Mouse (Mus musculus) ES-E14 (cell line): ENCODE data around the gene Tpk1. TPM values are rescaled to one million over a fixed set of nuclear protein-coding genes. Genes with fewer than 3 reads are reported as not detected.

Source experiments
- DNase-seq: peaks from one replicate; pipeline ENCODE4 v3.0.0-alpha.2; 2013; ENCODE audit warnings: low read depth, low spot score
- H3K27ac ChIP-seq: 2 replicates; pipeline ENCODE4 v1.5.1; 2012; ENCODE audit warnings: low read depth, mild to moderate bottlenecking, low read length, moderate library complexity, mixed read lengths; ENCODE audit not compliant: poor library complexity, insufficient read depth, severe bottlenecking
- H3K36me3 ChIP-seq: 2 replicates; pipeline ENCODE4 v1.6.1; 2012; ENCODE audit warnings: mild to moderate bottlenecking, low read length, moderate library complexity, mixed read lengths; ENCODE audit not compliant: control insufficient read depth, poor library complexity, insufficient read depth, severe bottlenecking
- H3K4me1 ChIP-seq, 2 experiments: fragments of 150-350 bp in 1 of 2; sonication (generic) in 1 of 2; 2 replicates each; pipeline ENCODE4 v1.6.1; 2012; ENCODE audit warnings: low read length in 2 of 2, mild to moderate bottlenecking in 1 of 2, mixed read lengths in 1 of 2; ENCODE audit not compliant: control insufficient read depth in 2 of 2, insufficient read depth in 2 of 2, poor library complexity in 1 of 2
- H3K4me3 ChIP-seq, 2 experiments: fragments of 150-350 bp in 1 of 2; sonication (generic) in 1 of 2; 2 replicates each; pipeline ENCODE4 v1.5.1; 2012; ENCODE audit warnings: low read length in 2 of 2, low read depth in 1 of 2, mild to moderate bottlenecking in 1 of 2, mixed read lengths in 1 of 2; ENCODE audit not compliant: insufficient read depth in 1 of 2, poor library complexity in 1 of 2, severe bottlenecking in 1 of 2
- H3K9ac ChIP-seq: 2 replicates; pipeline ENCODE4 v1.6.1; 2012; ENCODE audit warnings: low read depth, mild to moderate bottlenecking, low read length, mixed read lengths; ENCODE audit not compliant: poor library complexity, insufficient read depth, severe bottlenecking
- H3K9me3 ChIP-seq: fragments of 150-350 bp; sonication (generic); 2 replicates; pipeline ENCODE4 v1.6.1; 2012; ENCODE audit warnings: low read depth, mild to moderate bottlenecking, low read length; ENCODE audit not compliant: control insufficient read depth, insufficient read depth
- CHD2 ChIP-seq: IDR thresholded peaks from 2 replicates; pipeline ENCODE4 v1.6.1; 2014; ENCODE audit warnings: mild to moderate bottlenecking, low read depth, low read length, inconsistent platforms
- HCFC1 ChIP-seq: IDR thresholded peaks from 2 replicates; pipeline ENCODE4 v1.6.1; 2012; ENCODE audit warnings: low read length, inconsistent platforms, borderline replicate concordance; ENCODE audit not compliant: insufficient read depth
- MAFK ChIP-seq: IDR thresholded peaks from 2 replicates; pipeline ENCODE4 v1.6.1; 2014; ENCODE audit warnings: mild to moderate bottlenecking, low read depth, low read length, inconsistent platforms; ENCODE audit not compliant: insufficient read depth
- ZC3H11A ChIP-seq: IDR thresholded peaks from 2 replicates; pipeline ENCODE4 v1.6.1; 2012; ENCODE audit warnings: low read depth, mild to moderate bottlenecking, inconsistent platforms, low read length, borderline replicate concordance
- ZNF384 ChIP-seq: IDR thresholded peaks from 2 replicates; pipeline ENCODE4 v1.6.1; 2012; ENCODE audit warnings: low read depth, low read length, inconsistent platforms
- in situ Hi-C, 2 experiments: fragments of 600-800 bp; cut with MboI; formaldehyde crosslinking; loops; one replicate each; pipeline ENCODE4 v1.15.1; 2025; ENCODE audit warnings: low sequenced_read_pairs in 2 of 2, inconsistent platforms in 1 of 2; ENCODE audit not compliant: unreplicated experiment in 2 of 2
- total RNA-seq: library from RNA; depleted of rRNA; stranded (reverse); fragments of 300-350 nt; gene quantifications from 2 replicates; pipeline ENCODE4 v1.2.3, GENCODE M21; 2012

The Tpk1 gene
- total RNA-seq, 1 experiment, result 13.3 TPM

GRCm38 (mm10) chr6:43678689-43679212 lies 12.7 kb upstream of the Tpk1 start:
- H3K9ac ChIP-seq, result no peak overlapping the region
- H3K4me1 ChIP-seq, result no peaks in the 10 kb centered on the region
- no peak overlapping the region for H3K27ac ChIP-seq
- H3K36me3 ChIP-seq, result no peaks in the 10 kb centered on the region
- no peaks in the 10 kb centered on the region for H3K9me3 ChIP-seq
- in situ Hi-C loops, result no loop called here
- no peak overlapping the region for H3K4me3 ChIP-seq
- DNase-seq, result no peak
- TF ChIP-seq CHD2 (no peak), ZNF384 (no peak), MAFK (no peak), HCFC1 (no peak), ZC3H11A (no peak)

GRCm38 (mm10) chr6:43677566-43677965 lies 11.5 kb upstream of the Tpk1 start:
- Histone ChIP-seq H3K36me3 (no peaks in the 10 kb centered on the region), H3K9ac (no peak overlapping the region), H3K9me3 (no peaks in the 10 kb centered on the region), H3K4me1 (no peaks in the 10 kb centered on the region), H3K4me3 (no peak overlapping the region), H3K27ac (no peak overlapping the region)
- DNase-seq, result no peak
- in situ Hi-C loops, result no loop called here
- TF ChIP-seq MAFK (no peak), CHD2 (no peak), ZC3H11A (no peak), HCFC1 (no peak), ZNF384 (no peak)

- TF ChIP-seq CHD2, result no peak
Measured at GRCm38 (mm10) chr6:43676139-43676538, 10.1 kb upstream of the Tpk1 start.

GRCm38 (mm10) chr6:43674986-43675760 lies 9.1 kb upstream of the Tpk1 start:
- H3K9ac ChIP-seq, result no peak overlapping the region
- TF ChIP-seq ZNF384 (no peak), CHD2 (no peak), MAFK (no peak), HCFC1 (no peak), ZC3H11A (no peak)
- no peaks in the 10 kb centered on the region for H3K36me3 ChIP-seq
- no peak overlapping the region for H3K4me3 ChIP-seq
- no peak for DNase-seq
- no peak overlapping the region for H3K27ac ChIP-seq
- in situ Hi-C loops, result no loop called here
- H3K4me1 ChIP-seq, result no peaks in the 10 kb centered on the region
- H3K9me3 ChIP-seq, result no peaks in the 10 kb centered on the region

More at GRCm38 (mm10) chr6:43676139-43676538, 10.1 kb upstream of the Tpk1 start:
- H3K4me3 ChIP-seq, result no peak overlapping the region
- H3K27ac ChIP-seq, result no peak overlapping the region
- H3K4me1 ChIP-seq, result no peaks in the 10 kb centered on the region
- H3K36me3 ChIP-seq, result no peaks in the 10 kb centered on the region
- H3K9me3 ChIP-seq, result no peaks in the 10 kb centered on the region
- no peak overlapping the region for H3K9ac ChIP-seq
- DNase-seq, result no peak
- in situ Hi-C loops, result no loop called here

- Histone ChIP-seq H3K4me1 (no peaks in the 10 kb centered on the region; a peak in 1 of 4 replicates), H3K27ac (no peak overlapping the region), H3K36me3 (no peaks in the 10 kb centered on the region), H3K9me3 (no peaks in the 10 kb centered on the region), H3K9ac (no peak overlapping the region), H3K4me3 (no peak overlapping the region)
- no peak for TF ChIP-seq ZNF384
- TF ChIP-seq CHD2, result no peak
- TF ChIP-seq ZC3H11A, result no peak
- TF ChIP-seq HCFC1, result no peak
- no peak for TF ChIP-seq MAFK
- DNase-seq, result no peak
- in situ Hi-C loops, result no loop called here
Measured at GRCm38 (mm10) chr6:43670939-43671338, 4.9 kb upstream of the Tpk1 start.
